Mouse (Mus musculus) mouse trophoblast stem cell (cell line): ENCODE results near the gene Rbm26.

Experiments
- in situ Hi-C, 2 experiments: fragments of 300-500 bp; cut with MseI, MboI; formaldehyde crosslinking; loops; 2 replicates in 1 of 2; 3 replicates in 1 of 2; pipeline ENCODE4 v1.15.1; 2025

The Rbm26 gene

DNA sequence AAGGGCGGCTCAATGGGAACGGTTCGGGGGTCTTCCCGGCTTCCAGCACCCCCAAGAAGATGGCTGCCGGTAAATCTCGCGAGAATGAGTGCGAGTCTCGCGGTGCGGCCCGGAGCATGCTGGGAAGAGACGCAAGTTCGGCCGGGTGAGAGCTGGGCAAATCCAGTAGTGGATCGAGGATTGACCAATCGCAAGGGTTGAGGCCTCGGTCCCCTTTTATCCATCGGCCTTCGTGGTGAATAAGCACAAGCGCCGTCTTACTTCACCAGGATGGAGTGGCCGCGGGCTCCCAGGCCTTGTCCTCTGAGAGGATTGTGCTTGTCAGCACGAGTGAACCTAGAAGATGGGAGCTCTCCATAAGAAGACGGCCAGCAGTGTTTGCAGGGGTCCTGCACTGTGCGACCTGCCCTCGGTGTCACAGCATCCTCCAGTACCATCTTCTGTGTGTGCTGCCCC is at the start of gene Rbm26:
TSS of gene Rbm26 (minus strand) at position 90 of the 456 bp plus-strand sequence.
- in situ Hi-C loops: no loop called here

DNA sequence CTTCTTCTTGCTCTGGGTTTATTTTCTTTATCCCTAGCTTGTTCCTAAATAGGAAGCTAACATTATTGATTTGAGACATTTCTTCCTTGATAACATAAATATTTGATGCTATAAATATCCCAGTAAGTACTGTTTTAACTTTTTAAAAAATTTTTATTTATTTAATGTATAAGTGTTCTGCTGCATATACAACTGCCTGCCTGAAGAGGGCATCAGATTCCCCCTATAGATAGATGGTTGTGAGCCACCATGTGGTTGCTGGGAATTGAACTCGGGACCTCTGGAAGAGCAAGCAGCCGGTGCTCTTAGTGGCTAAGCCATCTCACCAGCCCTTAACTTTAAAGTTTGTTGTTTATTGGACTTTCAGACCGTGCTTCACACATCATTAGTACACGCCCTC is 48.7 kb upstream of the Rbm26 start:
- in situ Hi-C loops: loop anchor here in 1 of 2 experiments (5.0 kb wide), 1 partner anchor 72 kb away; no protein-coding TSS in a partner anchor

DNA sequence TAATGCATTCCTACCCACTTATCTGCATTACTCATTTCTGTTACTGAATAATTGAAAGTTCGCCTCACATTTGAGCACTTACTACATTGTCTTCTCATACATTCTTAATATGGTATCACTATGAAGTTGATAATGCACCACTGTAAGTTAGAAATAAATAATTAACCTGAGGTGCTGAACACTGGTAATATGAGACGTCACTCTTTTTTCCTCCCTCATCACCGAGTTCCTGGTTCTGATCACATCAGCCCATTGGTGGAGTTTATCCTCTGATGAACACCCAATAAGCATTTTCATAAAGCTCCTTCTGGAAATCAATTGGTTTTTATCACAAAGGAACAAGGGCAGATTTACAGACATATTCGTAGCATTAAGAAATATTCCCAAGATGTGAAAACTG is 45.1 kb upstream of the Rbm26 start:
- in situ Hi-C loops: no loop called here

DNA sequence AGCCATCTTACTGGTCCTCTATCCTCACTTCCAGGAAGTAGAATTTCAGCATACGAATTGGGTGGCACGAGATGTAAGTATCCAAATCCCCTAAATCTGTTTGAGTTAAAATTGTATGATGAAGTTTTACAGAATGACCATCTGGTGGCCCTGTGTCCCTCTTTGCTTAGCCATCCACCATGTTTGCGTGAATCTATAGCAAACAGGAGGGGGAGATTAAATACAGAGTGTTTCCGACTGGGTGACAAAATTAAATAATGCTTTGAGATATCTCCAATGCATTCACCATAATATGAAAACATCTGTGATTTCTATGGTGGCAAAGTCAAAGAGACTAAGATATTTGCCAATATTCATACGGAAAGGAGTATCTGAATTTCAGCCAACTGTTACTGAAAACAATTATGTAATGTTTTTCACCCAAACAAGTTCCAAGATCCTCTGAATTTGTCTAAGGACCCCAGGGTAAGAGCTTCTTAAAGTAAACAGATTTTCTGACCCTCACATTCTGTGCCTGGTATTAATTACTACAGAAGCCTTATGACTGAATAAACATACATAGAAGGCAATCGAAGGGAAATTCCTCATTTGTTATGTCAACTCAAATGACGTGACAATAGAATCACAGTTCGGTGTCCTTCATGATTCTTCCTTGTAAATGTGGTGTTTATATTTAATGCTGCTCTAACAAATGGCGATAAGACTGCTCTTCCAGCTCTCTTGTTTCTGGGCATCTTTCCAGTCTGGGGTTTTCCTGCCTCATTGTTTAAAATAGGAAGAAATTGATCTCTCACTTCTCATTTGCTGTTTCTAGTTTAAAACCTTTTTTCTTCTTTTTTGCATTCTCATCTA is 42.6 kb upstream of the Rbm26 start:
- in situ Hi-C loops: no loop called here

DNA sequence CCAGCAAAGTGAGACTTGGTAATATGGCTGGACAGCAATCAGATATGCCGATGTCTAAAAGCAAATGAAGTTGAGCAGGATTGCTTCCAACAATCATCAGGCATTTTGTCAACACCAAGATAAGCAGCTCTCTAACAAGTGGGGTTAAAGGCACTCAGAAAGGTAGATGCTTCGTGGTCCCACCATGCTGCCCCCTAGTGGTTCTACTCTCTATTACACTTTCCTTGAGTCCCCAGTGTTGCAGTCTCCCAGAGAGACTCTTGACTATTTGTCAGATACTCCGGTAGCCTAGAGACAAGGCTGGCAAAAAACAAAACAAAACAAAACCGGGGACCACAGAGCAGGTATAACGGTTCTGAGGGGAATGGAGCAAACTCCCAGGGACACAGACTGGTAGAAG is 21.3 kb upstream of the Rbm26 start:
- in situ Hi-C loops: no loop called here

DNA sequence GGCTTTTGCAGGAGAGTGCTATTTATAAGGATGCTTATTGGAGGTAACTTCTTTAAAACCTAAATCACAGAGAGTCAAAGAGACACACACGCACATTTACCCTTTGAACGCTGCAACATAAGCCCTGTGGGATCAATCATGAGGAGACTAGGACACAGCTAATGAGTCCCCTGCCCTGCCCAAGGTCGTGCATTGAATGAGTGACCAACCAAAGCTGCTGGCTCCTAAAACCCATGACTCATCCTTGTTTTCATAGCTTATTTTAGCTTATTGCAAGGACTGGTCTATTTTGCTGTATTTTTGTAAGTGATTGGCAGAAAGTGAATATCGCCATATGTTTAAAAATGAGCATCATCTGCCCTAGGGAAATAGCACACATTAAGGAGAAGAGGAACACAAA is 17.6 kb upstream of the Rbm26 start:
- in situ Hi-C loops: no loop called here

DNA sequence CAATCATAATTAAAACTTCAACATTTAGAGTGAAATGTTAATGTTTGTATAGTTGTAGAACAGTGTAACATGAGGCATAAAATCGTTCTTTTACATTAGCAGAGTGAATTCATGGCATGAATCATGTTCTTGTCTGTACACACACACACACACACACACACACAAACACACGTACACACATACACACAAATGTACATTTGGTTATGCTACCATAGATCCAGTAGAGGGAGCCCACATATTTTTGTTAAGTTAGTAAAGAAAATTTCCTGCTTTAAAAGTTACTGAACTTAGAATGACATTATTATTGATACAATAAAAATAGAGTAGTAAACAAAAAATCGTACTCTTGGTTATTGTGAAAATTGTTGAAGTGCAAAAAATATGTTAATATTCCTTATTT is 7.7 kb upstream of the Rbm26 start:
- in situ Hi-C loops: no loop called here

DNA sequence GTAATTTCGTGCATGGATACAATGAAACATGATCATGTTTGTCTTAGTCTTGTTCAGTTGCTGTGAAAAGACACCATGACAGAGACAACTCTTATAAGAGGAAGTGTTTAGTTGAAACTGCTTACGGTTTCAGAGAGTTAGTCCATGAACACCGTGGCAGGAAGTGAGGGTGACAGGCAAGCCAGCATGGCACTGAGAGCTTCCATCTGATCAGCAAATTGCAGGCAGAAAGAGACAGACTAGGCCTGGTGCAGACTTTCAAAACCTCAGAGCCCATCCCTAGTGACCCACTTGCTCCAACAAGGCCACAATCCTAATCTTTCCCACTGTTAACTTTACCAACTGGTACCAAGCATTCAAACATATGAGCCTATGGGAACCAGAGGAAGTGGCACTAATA is 5.7 kb upstream of the Rbm26 start:
- in situ Hi-C loops: no loop called here

DNA sequence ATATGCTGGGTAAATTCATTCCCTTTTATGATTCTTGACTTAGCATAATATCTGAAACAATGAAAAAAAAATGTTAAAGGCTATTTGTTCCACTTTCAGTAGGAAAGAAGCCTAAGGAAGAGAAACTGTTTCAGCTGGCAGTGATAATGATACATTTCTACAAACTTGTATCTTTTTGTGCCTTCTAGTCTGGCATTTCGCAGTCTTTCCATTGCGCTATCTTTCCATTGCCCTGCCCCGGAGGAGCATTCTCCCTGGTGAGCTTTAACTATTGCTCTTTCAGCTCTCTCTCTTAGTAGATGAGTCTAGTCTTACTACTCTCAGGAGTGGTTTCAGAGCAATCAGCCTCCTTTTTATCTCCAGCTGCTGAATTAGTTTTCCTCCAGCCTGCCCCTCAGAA is 2.6 kb upstream of the Rbm26 start:
- in situ Hi-C loops: no loop called here

DNA sequence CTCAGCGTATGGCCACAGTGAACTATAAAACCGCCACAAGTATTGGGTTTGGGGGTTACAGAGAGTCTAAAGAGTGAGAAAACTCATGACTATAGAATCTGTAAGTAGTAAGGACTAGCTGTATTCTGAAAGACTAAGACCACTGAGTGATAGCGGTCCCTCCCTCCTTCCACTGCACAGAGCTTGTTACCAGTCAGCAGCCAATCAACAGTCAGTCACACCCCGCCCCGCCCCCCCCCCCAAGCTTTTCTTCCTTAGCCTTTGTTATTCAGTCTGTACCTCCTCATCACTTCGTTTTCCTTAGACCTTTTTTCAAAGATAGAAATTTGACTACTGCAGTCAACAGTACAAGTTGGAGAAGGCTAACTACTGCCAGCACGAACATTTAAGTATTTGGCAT is 1.9 kb upstream of the Rbm26 start:
- in situ Hi-C loops: no loop called here

DNA sequence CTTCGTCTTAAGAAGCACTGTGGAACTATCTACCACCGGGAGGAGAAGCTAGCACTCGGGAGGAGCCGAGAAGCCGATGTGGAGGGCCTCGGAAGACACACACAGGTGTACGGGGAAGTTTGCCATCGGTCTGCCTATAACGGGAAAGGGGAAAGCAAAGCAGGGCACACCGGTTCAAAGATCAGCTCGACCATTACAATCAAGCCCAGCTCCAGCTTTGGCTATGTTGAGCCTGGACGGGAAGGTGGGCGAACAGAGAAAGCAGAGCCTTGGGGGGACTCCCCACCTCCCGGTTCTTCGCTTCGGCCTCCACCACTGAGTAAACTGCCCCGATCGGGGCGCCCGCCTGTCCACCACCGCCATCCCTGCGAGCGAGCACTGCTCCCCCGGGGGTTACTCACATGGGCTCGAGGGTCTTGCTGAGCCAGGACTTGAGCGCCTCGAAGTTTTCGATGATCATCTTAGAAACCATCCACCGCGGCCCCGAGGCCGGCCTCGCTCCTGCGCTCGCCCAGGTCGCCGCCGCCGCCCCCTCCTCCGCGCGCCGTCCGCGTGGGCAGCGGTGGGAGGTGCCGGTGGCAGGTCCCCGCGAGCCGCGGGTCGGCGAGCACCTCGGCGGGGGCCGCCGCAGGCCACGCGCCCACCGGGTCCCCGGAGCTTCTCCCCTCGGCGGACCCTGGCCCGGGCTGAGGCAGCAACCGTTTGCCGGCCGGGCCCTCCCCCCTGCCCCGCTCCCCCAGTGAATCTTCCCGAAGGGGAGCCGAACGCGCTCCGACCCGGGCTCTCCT is 552 bp downstream of the Rbm26 start:
- in situ Hi-C loops: no loop called here

DNA sequence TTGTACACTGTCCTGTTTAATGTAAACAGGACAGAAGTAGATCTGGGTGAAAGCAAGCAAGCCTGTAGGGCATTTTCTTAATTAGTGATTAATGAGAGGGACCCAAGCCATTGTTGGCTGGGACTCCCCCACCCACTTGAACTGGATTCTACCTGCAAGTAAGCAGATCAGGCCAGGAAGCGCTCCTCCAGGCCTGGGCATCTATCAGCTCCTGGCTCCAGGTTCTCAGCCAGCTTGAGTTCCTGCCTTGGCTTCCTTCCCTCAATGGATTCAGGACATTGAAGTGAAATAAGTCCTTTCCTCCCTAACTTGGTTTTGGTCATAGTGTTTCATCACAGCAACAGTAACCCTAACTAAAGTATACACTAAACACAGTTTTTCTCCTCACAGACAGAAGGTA is 9.9 kb downstream of the Rbm26 start:
- in situ Hi-C loops: no loop called here

DNA sequence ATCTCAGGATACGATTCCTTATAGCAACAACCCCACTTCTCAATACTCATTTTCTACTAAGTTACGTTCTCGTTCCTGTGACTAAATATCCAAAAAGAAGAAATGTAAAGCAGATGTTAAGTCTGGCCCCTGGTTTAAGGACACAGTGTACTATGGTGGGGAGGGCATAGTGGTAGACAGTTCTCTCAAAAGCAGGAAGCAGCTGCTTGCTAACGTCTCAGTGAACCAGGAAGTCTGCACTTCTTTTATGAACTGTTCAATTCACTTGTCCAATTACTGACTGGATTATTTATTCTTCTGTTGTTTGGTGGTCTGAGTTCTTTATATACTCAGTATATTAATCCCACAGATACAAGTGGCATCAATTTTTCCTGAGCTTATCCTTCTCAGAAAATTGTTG is 12.3 kb downstream of the Rbm26 start:
- in situ Hi-C loops: no loop called here

DNA sequence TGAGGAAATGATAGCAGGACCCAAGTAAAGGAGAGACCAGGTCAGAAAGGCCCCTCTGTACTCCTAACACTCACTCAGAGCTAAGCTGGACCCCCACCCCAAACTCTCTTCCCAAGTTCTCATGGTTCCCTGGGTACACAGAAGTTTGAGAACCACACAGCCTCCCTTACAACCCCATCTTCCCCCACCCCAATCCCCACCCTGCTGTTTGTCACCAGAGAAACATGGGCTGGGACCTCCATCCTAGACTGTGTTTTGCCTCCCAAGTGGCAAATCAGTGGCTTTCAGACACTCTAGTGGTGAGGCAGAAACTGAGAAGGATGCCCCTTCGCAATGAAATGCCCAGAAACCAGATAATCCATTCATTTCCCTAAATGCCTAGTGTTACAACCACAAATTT is 15.8 kb downstream of the Rbm26 start:
- in situ Hi-C loops: no loop called here

DNA sequence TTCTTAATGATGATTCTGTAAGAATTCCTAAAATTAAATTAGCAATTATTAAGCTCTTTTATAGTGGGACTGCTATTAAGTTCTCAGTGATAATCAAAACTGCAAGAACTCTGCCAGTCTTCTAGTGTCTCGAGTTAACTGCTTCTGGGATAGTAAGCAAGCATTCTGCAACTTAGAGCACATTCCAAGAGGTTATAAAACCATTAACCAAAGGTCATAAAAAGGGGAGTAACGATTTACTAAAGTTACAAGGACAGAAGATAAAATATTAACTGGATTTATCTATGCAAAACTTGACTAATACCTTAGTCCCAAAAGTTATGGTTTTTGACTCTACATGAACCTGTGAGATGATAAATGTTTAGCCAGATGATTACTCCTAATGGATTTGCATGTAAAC is 18.6 kb downstream of the Rbm26 start:
- in situ Hi-C loops: no loop called here

DNA sequence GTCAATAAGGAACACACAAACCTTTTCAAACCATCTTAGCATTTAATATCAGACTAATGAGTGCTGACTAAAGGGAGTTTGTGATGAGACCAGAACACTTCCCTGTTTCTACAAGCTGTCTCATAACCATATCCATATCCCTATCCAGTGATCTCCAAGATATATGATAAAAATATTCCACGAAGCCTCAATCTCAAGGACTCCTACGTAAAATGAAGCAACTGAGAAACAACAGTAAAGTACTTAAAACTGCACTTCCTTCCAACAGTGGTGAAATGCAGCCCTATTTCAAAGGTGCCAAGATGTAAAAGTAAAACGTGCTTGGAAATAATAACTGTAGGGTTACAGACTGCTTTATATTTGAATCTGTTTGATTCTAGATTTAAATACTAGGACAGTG is 43.1 kb downstream of the Rbm26 start:
- in situ Hi-C loops: no loop called here

DNA sequence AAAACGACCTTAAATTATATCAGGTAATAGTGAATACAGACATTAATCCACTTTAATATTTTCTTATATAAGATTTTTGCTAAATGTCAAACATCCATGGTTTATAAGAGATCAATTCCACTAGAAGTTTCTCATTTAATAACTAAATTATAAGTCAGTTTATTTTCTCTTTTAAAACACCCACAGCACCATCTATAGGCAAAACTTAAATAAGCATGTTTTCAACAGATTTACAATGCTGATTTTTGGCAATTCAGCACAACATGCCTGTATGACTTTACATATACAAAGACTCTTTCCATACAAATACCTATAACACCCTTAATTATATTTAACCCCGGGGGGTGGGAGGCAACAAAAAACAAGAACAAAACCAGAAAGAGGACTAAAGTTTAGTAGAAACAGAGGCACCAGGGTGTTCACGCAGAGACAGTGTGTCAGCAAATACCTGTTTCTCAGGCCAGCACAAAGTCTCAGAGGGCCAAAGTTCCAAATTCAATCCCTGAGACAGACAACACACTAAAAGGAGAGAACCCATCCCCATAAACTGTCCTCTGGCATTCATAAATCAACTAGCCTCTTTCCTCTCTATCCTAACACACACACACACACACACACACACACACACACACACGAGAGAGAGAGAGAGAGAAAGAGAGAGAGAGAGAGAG is 49.3 kb downstream of the Rbm26 start:
- in situ Hi-C loops: no loop called here

DNA sequence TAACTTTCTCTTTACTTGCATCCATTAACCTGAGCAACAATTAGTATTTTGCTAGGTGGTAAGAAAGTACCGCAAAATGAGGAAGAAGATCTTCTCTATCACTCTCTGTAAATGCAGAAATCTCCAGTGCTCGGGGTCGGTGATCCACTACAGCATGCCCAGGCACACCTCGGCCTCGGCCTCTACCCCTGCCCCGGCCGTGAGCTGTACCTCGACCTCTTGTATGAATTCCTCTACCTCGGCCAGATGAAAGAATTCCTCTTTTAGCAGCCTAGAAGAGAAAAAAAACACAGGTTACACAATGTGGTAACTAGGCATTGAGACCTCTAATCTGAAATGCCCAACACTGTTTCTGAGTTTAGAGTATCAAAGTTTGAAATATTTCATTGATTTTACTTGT is 52.6 kb downstream of the Rbm26 start:
- in situ Hi-C loops: no loop called here

DNA sequence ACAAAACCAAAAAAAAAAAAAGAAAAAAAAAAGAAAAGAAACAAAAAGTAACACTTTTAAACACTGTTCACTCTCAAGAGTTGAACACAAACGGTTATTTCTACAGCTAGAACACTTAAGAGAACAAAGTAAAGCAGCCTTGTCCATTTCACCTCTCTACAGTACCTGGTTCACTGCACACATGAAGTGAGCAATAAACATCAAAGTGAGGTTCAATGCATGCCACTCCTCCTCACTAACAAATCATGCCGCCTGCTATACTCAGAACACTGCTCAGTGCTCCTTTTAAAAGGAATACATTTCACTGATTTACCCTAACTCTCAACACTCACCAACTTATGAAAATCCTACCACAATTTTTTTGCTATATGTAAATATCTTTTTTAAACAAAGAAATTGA is 61.7 kb downstream of the Rbm26 start:
- in situ Hi-C loops: no loop called here

DNA sequence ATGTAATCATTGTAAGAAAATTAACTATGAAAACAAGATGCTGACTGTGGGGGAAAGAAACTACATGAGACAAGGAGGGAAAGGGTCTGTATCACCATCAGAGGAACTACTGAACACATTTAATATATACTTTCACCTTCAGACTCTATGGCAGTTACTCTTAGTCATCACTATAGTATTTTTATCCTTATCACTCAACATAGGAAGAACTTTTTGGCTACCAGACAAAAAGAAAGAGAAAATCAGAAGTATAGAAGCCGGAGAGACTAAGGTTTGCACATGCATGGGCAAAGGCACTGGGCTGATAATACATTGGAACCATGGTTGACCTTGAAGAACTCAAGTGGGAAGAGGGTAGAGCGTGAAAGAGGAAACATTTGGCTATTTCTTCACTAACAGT is 70.9 kb downstream of the Rbm26 start:
- in situ Hi-C loops: no loop called here

DNA sequence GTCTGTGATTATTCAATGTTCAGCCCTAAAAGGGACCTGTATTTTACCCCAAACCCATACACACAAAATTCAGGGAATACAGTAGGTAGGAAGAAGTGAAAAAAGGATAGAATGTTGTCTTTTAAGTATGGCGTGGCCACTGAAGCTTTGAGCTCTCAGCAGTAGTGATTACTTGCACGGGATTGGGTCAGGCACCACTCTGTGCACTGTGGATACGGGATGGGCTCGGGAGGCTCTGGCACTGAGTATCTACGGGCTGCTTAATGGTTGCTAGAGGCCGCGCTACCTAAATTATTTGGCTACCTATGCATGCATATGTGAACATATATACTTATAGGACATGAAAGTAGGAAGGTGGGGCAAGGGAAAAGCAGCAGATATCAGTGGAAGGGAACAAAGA is 78.3 kb downstream of the Rbm26 start:
- in situ Hi-C loops: loop anchor here (25.0 kb wide), 2 partner anchors 637 to 1062 kb away; partner anchors contain the start of gene Pou4f1 (in 1 of the 2)

DNA sequence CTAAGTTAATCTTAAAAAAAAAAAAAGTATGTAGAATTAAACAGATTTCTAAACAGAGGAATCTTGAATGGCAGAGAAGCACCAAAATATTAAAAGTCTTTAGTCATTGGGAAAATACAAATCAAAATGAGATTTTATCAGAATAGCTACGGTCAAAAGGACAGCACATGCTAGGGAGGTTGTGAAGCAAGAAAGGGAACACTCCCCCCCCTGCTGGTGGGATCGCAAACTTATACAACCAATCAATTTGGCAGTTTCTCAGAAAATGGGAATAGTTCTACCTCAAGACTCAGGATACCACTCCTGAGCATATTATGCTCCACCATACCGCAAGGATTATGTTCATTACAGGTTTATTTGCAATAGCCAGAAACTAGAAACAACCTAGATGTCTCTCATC is 80.9 kb downstream of the Rbm26 start:
- in situ Hi-C loops: loop anchor here (25.0 kb wide), 2 partner anchors 634 to 1059 kb away; partner anchors contain the start of gene Pou4f1 (in 1 of the 2)
